22 mouse cellular contexts compared by ENCODE assay signal in genomic region chr16:10754521-10755296, GRCm38 (mm10). TPM values are rescaled to one million over a fixed set of nuclear protein-coding genes. Genes with fewer than 3 reads are reported as not detected.
DNase-seq lines count a peak whose midpoint lies in the region; ATAC-seq and TF ChIP-seq lines count a peak whose summit lies in the region.
"Had no signal": no experiment of that assay in that cellular context is flagged by ENCODE, and none has a peak within 500 bp of the region (broad histone marks: within the 10 kb centered on the region; RNA-seq: fewer than 3 reads in every experiment).

No protein-coding gene starts in this region.

- H3K4me2 ChIP-seq in limb, embryonic 15.5 days, result no peak overlapping the region
- H3K4me2 ChIP-seq: heart, embryonic 12.5 days; limb, embryonic 13.5 days; midbrain, embryonic 15.5 days; neural tube, embryonic 12.5 days had no signal

- no peak overlapping the region for H3K9ac ChIP-seq in limb, embryonic 15.5 days
- H3K9ac ChIP-seq: heart, embryonic 12.5 days; limb, embryonic 13.5 days; midbrain, embryonic 15.5 days; neural tube, embryonic 12.5 days had no signal

- no peaks in the 10 kb centered on the region for H3K36me3 ChIP-seq in limb, embryonic 15.5 days
- no peaks in the 10 kb centered on the region for H3K36me3 ChIP-seq in limb, embryonic 10.5 days
- H3K36me3 ChIP-seq: forebrain, embryonic 10.5 days; heart, embryonic 12.5 days; limb, embryonic 13.5 days; midbrain, embryonic 15.5 days; neural tube, embryonic 12.5 days had no signal

- TF ChIP-seq POLR2A in bone marrow macrophage, adult 2 months (IDR thresholded peaks at IDR 0.05; ENCODE audit: borderline replicate concordance, low read depth, low read length), result no peak

- no peak overlapping the region for H3K4me3 ChIP-seq in limb, embryonic 15.5 days
- no peak overlapping the region for H3K4me3 ChIP-seq in limb, embryonic 10.5 days
- H3K4me3 ChIP-seq in bone marrow macrophage, adult 2 months (ENCODE audit: insufficient read depth, low read length), result no peak overlapping the region
- H3K4me3 ChIP-seq: forebrain, embryonic 10.5 days; heart, embryonic 12.5 days; limb, embryonic 13.5 days; midbrain, embryonic 15.5 days; neural tube, embryonic 12.5 days had no signal

- TF ChIP-seq CTCF in bone marrow macrophage, adult 2 months (IDR thresholded peaks at IDR 0.05; ENCODE audit: low read depth, low read length), result no peak

- WGBS in limb, embryonic 15.5 days, result 81% methylated on average over 3 of the region's 3 CpGs
- WGBS in limb, embryonic 10.5 days, result 83% methylated on average over 3 of the region's 3 CpGs

- H3K9me3 ChIP-seq in limb, embryonic 15.5 days, result no peaks in the 10 kb centered on the region
- H3K9me3 ChIP-seq in limb, embryonic 10.5 days (replicated peaks), result no peaks in the 10 kb centered on the region
- H3K9me3 ChIP-seq: forebrain, embryonic 10.5 days; heart, embryonic 12.5 days; limb, embryonic 13.5 days; midbrain, embryonic 15.5 days; neural tube, embryonic 12.5 days had no signal

- no peaks in the 10 kb centered on the region for H3K27me3 ChIP-seq in limb, embryonic 15.5 days
- no peaks in the 10 kb centered on the region for H3K27me3 ChIP-seq in limb, embryonic 10.5 days (ENCODE audit: low read depth, poor library complexity, severe bottlenecking)
- H3K27me3 ChIP-seq: heart, embryonic 12.5 days; limb, embryonic 13.5 days; midbrain, embryonic 15.5 days; neural tube, embryonic 12.5 days had no signal

- DNase-seq in limb, embryonic 10.5 days (ENCODE audit: low spot score), result no peak
- peak; percentile 96 for DNase-seq in 3134 (ENCODE audit: extremely low read depth, insufficient read length, low spot score)
- peak; percentile 85 for DNase-seq in NIH3T3 (ENCODE audit: low read depth)
- DNase-seq in gastrocnemius, adult 8-10 months (ENCODE audit: low spot score in 2 of 2), result no peak
- DNase-seq in kidney, postnatal 10 days, result no peak
- DNase-seq: cerebellum, adult 8-10 months; kidney, adult 18-20 months; kidney, postnatal 4 days; layer of hippocampus, postnatal 36 days; right cerebral cortex, adult 18-20 months; thymus, postnatal 25 days had no signal

- ATAC-seq in limb, embryonic 15.5 days (ENCODE audit: insufficient number of reproducible peaks, low FRiP score, low TSS enrichment, low read depth), result peak; percentile 28; the same call in 1 of the 2 replicates
- ATAC-seq in inflammation-experienced regulatory T-cells, adult 6 months, result no peak
- ATAC-seq: midbrain, embryonic 15.5 days had no signal

- H3K4me1 ChIP-seq in limb, embryonic 15.5 days, result peaks cover 8% of the 10 kb centered on the region
- 0 out of 2 replicates have a peak, but pooled peaks cover 9% of the 10 kb centered on the region for H3K4me1 ChIP-seq in limb, embryonic 10.5 days
- H3K4me1 ChIP-seq in bone marrow macrophage, adult 2 months (ENCODE audit: control insufficient read depth, insufficient read depth, low read length), result peaks cover 47% of the 10 kb centered on the region
- H3K4me1 ChIP-seq: forebrain, embryonic 10.5 days; midbrain, embryonic 15.5 days; neural tube, embryonic 12.5 days had no signal

- H3K27ac ChIP-seq in limb, embryonic 15.5 days, result no peak overlapping the region
- H3K27ac ChIP-seq in limb, embryonic 10.5 days, result no peak overlapping the region
- H3K27ac ChIP-seq in bone marrow macrophage, adult 2 months (ENCODE audit: insufficient read depth, low read depth, low read length), result peak overlapping the region; percentile 54
- H3K27ac ChIP-seq: forebrain, embryonic 10.5 days; limb, embryonic 13.5 days; midbrain, embryonic 15.5 days; neural tube, embryonic 12.5 days had no signal

RNA-seq across cellular contexts. Expression of gene Socs1, which starts 30.6 kb away (rescaled TPM):
- polyA plus RNA-seq in limb, embryonic 15.5 days (2015; fragmentation: Nextera tagmentation; extraction: Ambion mirVana), result 17.4 and 17.5 TPM in 2 replicates
- polyA plus RNA-seq in limb, embryonic 10.5 days (2016; fragmentation: Nextera tagmentation; extraction: Ambion mirVana), result 3.5 and 4.6 TPM in 2 replicates
- 0.57 and 0.75 TPM in 2 replicates for polyA plus RNA-seq in bone marrow macrophage, adult 2 months (2012; ENCODE audit: insufficient read depth, insufficient read length, missing spikeins)
- under 1 TPM in 3 of 4 experiments, not detected in 1; 0.31 to 0.49 (median 0.35) TPM for total RNA-seq in gastrocnemius, adult 8-10 months (2022)
- polyA plus RNA-seq in inflammation-experienced regulatory T-cells, adult 6 months (2017; shearing (Covaris generic)), result 1 to 10 TPM; 3.9 to 4.7 (median 4.3) TPM

RNA-seq across cellular contexts. Expression of gene Tnp2, which starts 33.8 kb away (rescaled TPM):
- polyA plus RNA-seq in limb, embryonic 15.5 days (2015; fragmentation: Nextera tagmentation; extraction: Ambion mirVana), result not detected in 2 replicates
- polyA plus RNA-seq in limb, embryonic 10.5 days (2016; fragmentation: Nextera tagmentation; extraction: Ambion mirVana), result not detected in 2 replicates
- not detected in 2 replicates for polyA plus RNA-seq in bone marrow macrophage, adult 2 months (2012; ENCODE audit: insufficient read depth, insufficient read length, missing spikeins)
- not detected for total RNA-seq in gastrocnemius, adult 8-10 months (2022)
- 1 to 10 TPM; 6.3 to 9.8 (median 6.6) TPM for polyA plus RNA-seq in inflammation-experienced regulatory T-cells, adult 6 months (2017; shearing (Covaris generic))
- total RNA-seq: gastrocnemius, adult 18-20 months; hematopoietic stem cell, adult 5-6 weeks; layer of hippocampus, postnatal 36 days had no signal
- polyA plus RNA-seq: forebrain, embryonic 10.5 days; heart, embryonic 12.5 days; limb, embryonic 13.5 days; lung, embryonic 16.5 days; midbrain, embryonic 15.5 days; neural tube, embryonic 12.5 days had no signal

RNA-seq across cellular contexts. Expression of gene Prm3, which starts 36.0 kb away (rescaled TPM):
- not detected in 2 replicates for polyA plus RNA-seq in limb, embryonic 15.5 days (2015; fragmentation: Nextera tagmentation; extraction: Ambion mirVana)
- polyA plus RNA-seq in limb, embryonic 10.5 days (2016; fragmentation: Nextera tagmentation; extraction: Ambion mirVana), result not detected in 2 replicates
- not detected in 2 replicates for polyA plus RNA-seq in bone marrow macrophage, adult 2 months (2012; ENCODE audit: insufficient read depth, insufficient read length, missing spikeins)
- not detected for total RNA-seq in gastrocnemius, adult 8-10 months (2022)
- not detected for polyA plus RNA-seq in inflammation-experienced regulatory T-cells, adult 6 months (2017; shearing (Covaris generic))
- total RNA-seq: gastrocnemius, adult 18-20 months; hematopoietic stem cell, adult 5-6 weeks; layer of hippocampus, postnatal 36 days had no signal
- polyA plus RNA-seq: forebrain, embryonic 10.5 days; heart, embryonic 12.5 days; limb, embryonic 13.5 days; lung, embryonic 16.5 days; midbrain, embryonic 15.5 days; neural tube, embryonic 12.5 days had no signal

RNA-seq across cellular contexts. Expression of gene Prm2, which starts 41.2 kb away (rescaled TPM):
- polyA plus RNA-seq in limb, embryonic 15.5 days (2015; fragmentation: Nextera tagmentation; extraction: Ambion mirVana), result not detected in 2 replicates
- not detected in 2 replicates for polyA plus RNA-seq in limb, embryonic 10.5 days (2016; fragmentation: Nextera tagmentation; extraction: Ambion mirVana)
- not detected in 2 replicates for polyA plus RNA-seq in bone marrow macrophage, adult 2 months (2012; ENCODE audit: insufficient read depth, insufficient read length, missing spikeins)
- not detected for total RNA-seq in gastrocnemius, adult 8-10 months (2022)
- not detected for polyA plus RNA-seq in inflammation-experienced regulatory T-cells, adult 6 months (2017; shearing (Covaris generic))
- total RNA-seq: gastrocnemius, adult 18-20 months; hematopoietic stem cell, adult 5-6 weeks; layer of hippocampus, postnatal 36 days had no signal
- polyA plus RNA-seq: forebrain, embryonic 10.5 days; heart, embryonic 12.5 days; limb, embryonic 13.5 days; lung, embryonic 16.5 days; midbrain, embryonic 15.5 days; neural tube, embryonic 12.5 days had no signal

RNA-seq across cellular contexts. Expression of gene Prm1, which starts 50.9 kb away (rescaled TPM):
- 0.50 TPM in 1 of 2 replicates, not detected in the other for polyA plus RNA-seq in limb, embryonic 15.5 days (2015; fragmentation: Nextera tagmentation; extraction: Ambion mirVana)
- polyA plus RNA-seq in limb, embryonic 10.5 days (2016; fragmentation: Nextera tagmentation; extraction: Ambion mirVana), result not detected in 2 replicates
- polyA plus RNA-seq in bone marrow macrophage, adult 2 months (2012; ENCODE audit: insufficient read depth, insufficient read length, missing spikeins), result not detected in 2 replicates
- total RNA-seq in gastrocnemius, adult 8-10 months (2022), result not detected
- polyA plus RNA-seq in inflammation-experienced regulatory T-cells, adult 6 months (2017; shearing (Covaris generic)), result 1 to 10 TPM in 1 of 3 experiments, not detected in 2; 1.1 TPM
- total RNA-seq: gastrocnemius, adult 18-20 months; hematopoietic stem cell, adult 5-6 weeks; layer of hippocampus, postnatal 36 days had no signal
- polyA plus RNA-seq: forebrain, embryonic 10.5 days; heart, embryonic 12.5 days; lung, embryonic 16.5 days; neural tube, embryonic 12.5 days had no signal

Comparison
In these comparisons a context has a peak if more than half of its experiments do, and no peak if none do; other contexts are left out.
1. DNase-seq: peak in 3134 (single experiment) and NIH3T3 (single experiment); none in limb, embryonic 10.5 days (single experiment), gastrocnemius, adult 8-10 months (0 of 2) and kidney, postnatal 10 days (single experiment).